Comparison of ENCODE assay signal across 9 mouse cellular contexts in the genomic region with DNA sequence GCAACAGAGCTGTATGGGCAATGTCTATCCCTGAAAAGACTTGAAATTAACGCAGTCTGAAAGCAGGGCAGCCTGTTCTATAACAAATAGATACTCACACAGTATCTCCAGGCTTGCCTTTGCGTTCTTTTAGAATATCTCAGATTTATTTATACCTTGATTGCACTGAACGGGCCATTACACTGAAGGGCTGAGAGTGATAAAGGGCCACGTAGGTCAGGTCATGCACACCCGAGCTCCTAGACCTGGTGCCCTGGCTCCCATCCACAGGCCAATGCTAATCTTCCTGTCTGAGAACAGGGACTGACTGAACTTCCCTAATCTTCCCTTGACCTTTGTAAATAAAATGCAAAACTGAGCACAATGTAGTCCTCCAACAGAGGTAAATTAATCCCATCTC.
A peak's percentile ranks its signal among the peaks of the same experiment; 100 is the strongest.
DNase-seq lines count a peak whose midpoint lies in the region; ATAC-seq and TF ChIP-seq lines count a peak whose summit lies in the region.
"Had no signal": no experiment of that assay in that cellular context is flagged by ENCODE, and none has a peak within 500 bp of the region (broad histone marks: within the 10 kb centered on the region; RNA-seq: fewer than 3 reads in every experiment).

No protein-coding gene starts in this region.

- WGBS in forebrain, postnatal 0 days: 63% methylated on average over 5 of the region's 5 CpGs
- 77% methylated on average over 5 of the region's 5 CpGs for WGBS in forebrain, embryonic 15.5 days
- WGBS in liver, adult 2 months: 4% methylated on average over 5 of the region's 5 CpGs
- 62% methylated on average over 5 of the region's 5 CpGs for WGBS in intestine, embryonic 15.5 days
- WGBS in hindbrain, embryonic 10.5 days: 87% methylated on average over 5 of the region's 5 CpGs

- H3K36me3 ChIP-seq in forebrain, postnatal 0 days (ENCODE audit: insufficient read depth): no peaks in the 10 kb centered on the region
- no peaks in the 10 kb centered on the region for H3K36me3 ChIP-seq in forebrain, embryonic 15.5 days
- H3K36me3 ChIP-seq in liver, adult 2 months (ENCODE audit: control insufficient read depth, insufficient read depth, low read length): no peaks in the 10 kb centered on the region
- H3K36me3 ChIP-seq in intestine, embryonic 15.5 days: no peaks in the 10 kb centered on the region
- H3K36me3 ChIP-seq in hindbrain, embryonic 10.5 days: no peaks in the 10 kb centered on the region
- H3K36me3 ChIP-seq: embryonic facial prominence, embryonic 12.5 days had no signal

- no peaks in the 10 kb centered on the region for H3K27me3 ChIP-seq in forebrain, postnatal 0 days (ENCODE audit: insufficient read depth, low read length)
- H3K27me3 ChIP-seq in forebrain, embryonic 15.5 days: no peaks in the 10 kb centered on the region
- H3K27me3 ChIP-seq in liver, adult 2 months (ENCODE audit: control insufficient read depth, insufficient read depth, low read length): no peaks in the 10 kb centered on the region
- no peaks in the 10 kb centered on the region for H3K27me3 ChIP-seq in intestine, embryonic 15.5 days (replicated peaks)
- no peaks in the 10 kb centered on the region for H3K27me3 ChIP-seq in hindbrain, embryonic 10.5 days (ENCODE audit: insufficient read depth, poor library complexity, severe bottlenecking)
- H3K27me3 ChIP-seq: embryonic facial prominence, embryonic 12.5 days had no signal

- H3K4me1 ChIP-seq in forebrain, postnatal 0 days (ENCODE audit: insufficient read depth): 0 out of 2 replicates have a peak, but pooled peaks cover 5% of the 10 kb centered on the region
- H3K4me1 ChIP-seq in forebrain, embryonic 15.5 days: peaks cover 26% of the 10 kb centered on the region
- H3K4me1 ChIP-seq in liver, adult 2 months (ENCODE audit: control insufficient read depth, insufficient read depth, low read length): peaks cover 24% of the 10 kb centered on the region
- H3K4me1 ChIP-seq in intestine, embryonic 15.5 days (replicated peaks): peaks cover 8% of the 10 kb centered on the region; the same call in 1 of the 2 replicates
- no peaks in the 10 kb centered on the region; the same call in 1 of the 2 replicates for H3K4me1 ChIP-seq in hindbrain, embryonic 10.5 days (replicated peaks)

- no peak overlapping the region for H3K9ac ChIP-seq in forebrain, postnatal 0 days
- H3K9ac ChIP-seq in forebrain, embryonic 15.5 days (replicated peaks): no peak overlapping the region
- H3K9ac ChIP-seq in liver, adult 2 months (ENCODE audit: low read depth, low read length): no peak overlapping the region
- no peak overlapping the region for H3K9ac ChIP-seq in intestine, embryonic 15.5 days
- H3K9ac ChIP-seq: embryonic facial prominence, embryonic 12.5 days had no signal

- H3K79me2 ChIP-seq in liver, adult 2 months (ENCODE audit: control insufficient read depth, insufficient read depth, low read length): no peaks in the 10 kb centered on the region

- H3K4me2 ChIP-seq in forebrain, postnatal 0 days (ENCODE audit: low read depth): no peak overlapping the region
- H3K4me2 ChIP-seq in forebrain, embryonic 15.5 days (replicated peaks): no peak overlapping the region
- no peak overlapping the region for H3K4me2 ChIP-seq in intestine, embryonic 15.5 days (replicated peaks)
- H3K4me2 ChIP-seq: embryonic facial prominence, embryonic 12.5 days had no signal

- no peak for TF ChIP-seq POLR2A in liver, adult 2 months (IDR thresholded peaks at IDR 0.05; ENCODE audit: extremely low read depth, insufficient read depth, low read length)

- TF ChIP-seq CTCF in forebrain, postnatal 0 days (IDR thresholded peaks at IDR 0.05; ENCODE audit: low read depth): no peak
- no peak for TF ChIP-seq CTCF in liver, adult 2 months (IDR thresholded peaks at IDR 0.05; ENCODE audit: low read depth, low read length)

- no peak overlapping the region for H3K4me3 ChIP-seq in forebrain, postnatal 0 days (ENCODE audit: low read depth, low read length)
- H3K4me3 ChIP-seq in forebrain, embryonic 15.5 days: no peak overlapping the region
- no peak overlapping the region for H3K4me3 ChIP-seq in liver, adult 2 months (ENCODE audit: insufficient read depth, low read depth, low read length)
- no peak overlapping the region for H3K4me3 ChIP-seq in intestine, embryonic 15.5 days (replicated peaks)
- H3K4me3 ChIP-seq in hindbrain, embryonic 10.5 days: no peak overlapping the region
- H3K4me3 ChIP-seq: embryonic facial prominence, embryonic 12.5 days had no signal

- H3K27ac ChIP-seq in forebrain, postnatal 0 days (ENCODE audit: low read depth, low read length): no peak overlapping the region
- no peak overlapping the region for H3K27ac ChIP-seq in forebrain, embryonic 15.5 days (replicated peaks)
- H3K27ac ChIP-seq in liver, adult 2 months (replicated peaks; ENCODE audit: insufficient read depth, low read depth, low read length): peak overlapping the region; percentile 86
- peak overlapping the region; percentile 49 for H3K27ac ChIP-seq in intestine, embryonic 15.5 days
- no peak overlapping the region for H3K27ac ChIP-seq in hindbrain, embryonic 10.5 days
- H3K27ac ChIP-seq: embryonic facial prominence, embryonic 12.5 days had no signal

- no peaks in the 10 kb centered on the region for H3K9me3 ChIP-seq in forebrain, postnatal 0 days (ENCODE audit: low read length)
- no peaks in the 10 kb centered on the region for H3K9me3 ChIP-seq in forebrain, embryonic 15.5 days
- no peaks in the 10 kb centered on the region for H3K9me3 ChIP-seq in intestine, embryonic 15.5 days
- H3K9me3 ChIP-seq in hindbrain, embryonic 10.5 days: no peaks in the 10 kb centered on the region
- H3K9me3 ChIP-seq: embryonic facial prominence, embryonic 12.5 days had no signal

- no peak for DNase-seq in forebrain, postnatal 0 days
- peak; percentile 88 for DNase-seq in liver, adult 2 months (ENCODE audit: extremely low read depth, low read depth, low spot score)
- no peak for DNase-seq in liver
- DNase-seq in hindbrain, embryonic 10.5 days (ENCODE audit: low spot score): no peak

- ATAC-seq in forebrain, postnatal 0 days: 0 out of 2 replicates have a peak, but pooled peaks have one; percentile 10
- no peak for ATAC-seq in forebrain, embryonic 15.5 days (replicated peaks)
- peak; percentile 17 for ATAC-seq in intestine, embryonic 15.5 days
- 0 out of 2 replicates have a peak, but pooled peaks have one; percentile 7 for ATAC-seq in megakaryocyte-erythroid progenitor cell, adult 5-6 weeks (replicated peaks; ENCODE audit: low FRiP score, low TSS enrichment, poor library complexity, severe bottlenecking)
- ATAC-seq in erythroid progenitor cell, adult 5-6 weeks (replicated peaks; ENCODE audit: low FRiP score, poor library complexity, severe bottlenecking): no peak

Comparison
In these comparisons a context has a peak if more than half of its experiments do, and no peak if none do; other contexts are left out.
1. ATAC-seq: peak in forebrain, postnatal 0 days (single experiment), intestine, embryonic 15.5 days (single experiment) and megakaryocyte-erythroid progenitor cell, adult 5-6 weeks (single experiment); none in forebrain, embryonic 15.5 days (single experiment) and erythroid progenitor cell, adult 5-6 weeks (single experiment).
2. H3K27ac ChIP-seq: peak in liver, adult 2 months (single experiment) and intestine, embryonic 15.5 days (single experiment); none in forebrain, postnatal 0 days (single experiment), forebrain, embryonic 15.5 days (single experiment) and hindbrain, embryonic 10.5 days (single experiment).